Mouse (Mus musculus): ENCODE results near the gene Tmem167b.
"Not testable (repeated sequence)": the region's sequence is repeated elsewhere in the genome, so short reads cannot be mapped to it uniquely, and the experiment has no call there.

Gene Tmem167b

GRCm38 (mm10) chr3:108562133-108562730 lies at the start of gene Tmem167b:
Gene Tmem167b (minus strand): TSS chr3:108562466.
- peak; percentile 95 to 97 for DNase-seq (ENCODE audit: low spot score in 2 of 2)

- DNase-seq (ENCODE audit: low spot score in 2 of 2) = no peak
Observed at GRCm38 (mm10) chr3:108608906-108609305, 46.6 kb upstream of the Tmem167b start.

GRCm38 (mm10) chr3:108591530-108592522 lies 29.6 kb upstream of the Tmem167b start:
- DNase-seq (ENCODE audit: low spot score in 2 of 2) = no peak

- DNase-seq (ENCODE audit: low spot score in 2 of 2) = peak; percentile 92 to 95
Observed at GRCm38 (mm10) chr3:108590786-108591529, 28.7 kb upstream of the Tmem167b start, which contains the start of gene Wdr47. Gene Wdr47 (plus strand): TSS chr3:108591279.

- DNase-seq (ENCODE audit: low spot score in 2 of 2) = no peak
Observed at GRCm38 (mm10) chr3:108588446-108588845, 26.2 kb upstream of the Tmem167b start.

GRCm38 (mm10) chr3:108584580-108584979 lies 22.3 kb upstream of the Tmem167b start:
- DNase-seq (ENCODE audit: low spot score in 2 of 2) = no peak

- DNase-seq (ENCODE audit: low spot score in 2 of 2) = no peak
Observed at GRCm38 (mm10) chr3:108574018-108574417, 11.8 kb upstream of the Tmem167b start.

GRCm38 (mm10) chr3:108572309-108573010 lies 10.2 kb upstream of the Tmem167b start:
- DNase-seq (ENCODE audit: low spot score in 2 of 2) = no peak

- DNase-seq (ENCODE audit: low spot score in 2 of 2) = peak; percentile 92 to 98
Observed at GRCm38 (mm10) chr3:108571443-108572294, 9.4 kb upstream of the Tmem167b start, which contains the start of gene Taf13. Gene Taf13 (plus strand): TSS chr3:108571698.

GRCm38 (mm10) chr3:108570813-108571212 lies 8.5 kb upstream of the Tmem167b start:
- DNase-seq (ENCODE audit: low spot score in 2 of 2) = no peak

- DNase-seq (ENCODE audit: low spot score in 2 of 2) = not testable (repeated sequence)
Observed at GRCm38 (mm10) chr3:108569636-108570035, 7.4 kb upstream of the Tmem167b start.

- DNase-seq (ENCODE audit: low spot score in 2 of 2) = peak in 1 of 2 experiments; percentile 53
Observed at GRCm38 (mm10) chr3:108567990-108568877, 6.0 kb upstream of the Tmem167b start.

GRCm38 (mm10) chr3:108563309-108563708 lies 1.0 kb upstream of the Tmem167b start:
- peak in 1 of 2 experiments; percentile 87 for DNase-seq (ENCODE audit: low spot score in 2 of 2)

- no peak for DNase-seq (ENCODE audit: low spot score in 2 of 2)
Observed at GRCm38 (mm10) chr3:108562777-108563271, 558 bp upstream of the Tmem167b start.

- DNase-seq (ENCODE audit: low spot score in 2 of 2) = no peak
Observed at GRCm38 (mm10) chr3:108557888-108558287, 4.4 kb downstream of the Tmem167b start.

GRCm38 (mm10) chr3:108554587-108555312 lies 7.5 kb downstream of the Tmem167b start:
- peak; percentile 90 to 96 for DNase-seq (ENCODE audit: low spot score in 2 of 2)

GRCm38 (mm10) chr3:108554111-108554561 lies 8.1 kb downstream of the Tmem167b start:
- DNase-seq (ENCODE audit: low spot score in 2 of 2) = peak in 1 of 2 experiments; percentile 35

- no peak for DNase-seq (ENCODE audit: low spot score in 2 of 2)
Observed at GRCm38 (mm10) chr3:108542299-108542698, 20.0 kb downstream of the Tmem167b start.
